Mouse (Mus musculus) heart, postnatal 0 days (tissue): Measurements from ENCODE around the gene Slc25a44. TPM values are rescaled to one million over a fixed set of nuclear protein-coding genes. Genes with fewer than 3 reads are reported as not detected.

ENCODE experiments used
- ATAC-seq: fragments of 200-750 bp; cut with Nextera tagmentation; 2 replicates; pipeline ENCODE4 v1.8.0; 2017; ENCODE audit warnings: low read depth, moderate number of reproducible peaks, moderate library complexity; ENCODE audit not compliant: insufficient read depth
- DNase-seq: peaks from one replicate; pipeline ENCODE4 v3.0.0-alpha.2; 2016; ENCODE audit warnings: low spot score
- H3K27ac ChIP-seq: fragments of 300-500 bp; sonication (generic); 2 replicates; pipeline ENCODE4 v1.5.1; 2014; ENCODE audit warnings: low read depth, mild to moderate bottlenecking
- H3K27me3 ChIP-seq: fragments of 300-500 bp; sonication (generic); 2 replicates; pipeline ENCODE4 v1.6.1; 2014; ENCODE audit warnings: low read length, mixed read lengths; ENCODE audit not compliant: control insufficient read depth, insufficient read depth
- H3K36me3 ChIP-seq: fragments of 300-500 bp; sonication (generic); replicated peaks from 2 replicates; pipeline ENCODE4 v1.6.1; 2014; ENCODE audit warnings: low read length, mixed read lengths; ENCODE audit not compliant: control insufficient read depth, insufficient read depth
- H3K4me1 ChIP-seq: fragments of 300-500 bp; sonication (generic); 2 replicates; pipeline ENCODE4 v1.6.1; 2014; ENCODE audit warnings: antibody characterized with exemption; ENCODE audit not compliant: control insufficient read depth, insufficient read depth
- H3K4me2 ChIP-seq: fragments of 300-500 bp; sonication (generic); 2 replicates; pipeline ENCODE4 v1.6.1; 2014; ENCODE audit warnings: low read depth, mild to moderate bottlenecking, low read length, moderate library complexity
- H3K4me3 ChIP-seq: fragments of 300-500 bp; sonication (generic); 2 replicates; pipeline ENCODE4 v1.5.1; 2014; ENCODE audit warnings: low read depth, low read length
- H3K9ac ChIP-seq: fragments of 300-500 bp; sonication (generic); replicated peaks from 2 replicates; pipeline ENCODE4 v1.6.1; 2014; ENCODE audit warnings: low read depth, low read length, mixed read lengths
- H3K9me3 ChIP-seq: fragments of 300-500 bp; sonication (generic); replicated peaks from 2 replicates; pipeline ENCODE4 v1.6.1; 2016; ENCODE audit warnings: low read length; ENCODE audit not compliant: control insufficient read depth
- CTCF ChIP-seq: IDR thresholded peaks from 2 replicates; pipeline ENCODE4 v1.5.1; 2016; ENCODE audit warnings: antibody characterized with exemption, control low read depth, low read depth
- EP300 ChIP-seq: IDR thresholded peaks from 2 replicates; pipeline ENCODE4 v1.6.1; 2016; ENCODE audit warnings: antibody characterized with exemption, low read depth
- WGBS: fragments of 180-500 bp; shearing (Covaris S2); extraction: QIAGEN DNeasy Blood & Tissue Kit; methylation state at CpG from one replicate; pipeline ENCODE4 v1.1.7; 2014; 5-methylcytosine and 5-hydroxymethylcytosine counted together
- microRNA-seq: library from miRNA; unstranded; fragments of <30 nt; microRNA quantifications from one replicate; pipeline ENCODE4, GENCODE M21; 2016
- polyA plus RNA-seq: library from polyadenylated mRNA; unstranded; fragments of >200 nt; fragmentation: Nextera tagmentation; extraction: Ambion mirVana; gene quantifications from 2 replicates; pipeline ENCODE4 v1.2.1, GENCODE M21; 2015
- total RNA-seq: library from RNA; depleted of rRNA; stranded (reverse); fragments of >200 nt; gene quantifications from 2 replicates; pipeline ENCODE4 v1.2.3, GENCODE M21; 2014; ENCODE audit warnings: low replicate concordance; rRNA removed

The Slc25a44 gene
- total and polyA plus RNA-seq, 2 experiments from 2014 or later: 9.6 to 17.2 TPM

DNA sequence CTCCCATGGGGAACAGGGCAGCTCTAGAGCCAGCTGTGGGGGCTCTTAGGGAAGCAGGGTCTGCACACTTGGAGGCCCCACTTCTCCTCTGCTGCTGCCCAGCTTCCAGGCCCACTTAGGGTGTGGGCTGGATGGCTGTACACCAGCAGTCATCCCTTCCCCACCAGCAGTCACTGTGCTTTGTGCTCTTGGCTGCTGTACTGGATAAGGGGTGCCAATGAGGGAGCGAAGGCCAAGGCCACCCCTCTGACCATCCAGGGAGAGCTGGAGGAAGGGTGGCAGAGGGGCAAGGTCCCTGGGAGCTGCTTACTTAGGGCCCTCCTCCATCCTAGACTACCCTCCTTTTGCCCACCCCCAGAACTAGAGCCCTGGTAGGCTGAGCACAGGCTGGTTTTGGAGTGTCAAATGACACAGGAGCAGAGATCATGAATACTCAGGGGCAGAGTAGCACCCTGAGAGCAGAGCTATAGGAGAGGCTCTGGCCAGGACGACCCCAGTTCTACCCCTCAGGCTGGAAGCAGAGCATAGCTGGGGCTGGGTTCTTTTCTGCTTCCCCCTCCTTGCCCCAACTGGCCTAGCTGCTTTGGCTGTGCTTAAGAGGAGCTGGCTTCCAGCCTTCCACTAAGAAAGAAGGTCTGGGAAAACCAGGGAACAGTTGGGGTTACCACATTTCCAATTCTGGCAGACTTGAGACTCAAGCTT lies 63.2 kb downstream of the Slc25a44 start:
- TF ChIP-seq EP300 (no peak), CTCF (no peak)
- Histone ChIP-seq H3K9me3 (no peaks in the 10 kb centered on the region), H3K4me2 (no peak overlapping the region), H3K4me3 (no peak overlapping the region), H3K36me3 (peaks cover 58% of the 10 kb centered on the region), H3K27me3 (peaks cover 10% of the 10 kb centered on the region), H3K27ac (no peak overlapping the region), H3K9ac (no peak overlapping the region), H3K4me1 (no peaks in the 10 kb centered on the region; the same call in 1 of the 2 replicates)
- WGBS: 78% methylated on average over 2 of the region's 2 CpGs
- no peak for ATAC-seq
- no peak for DNase-seq

DNA sequence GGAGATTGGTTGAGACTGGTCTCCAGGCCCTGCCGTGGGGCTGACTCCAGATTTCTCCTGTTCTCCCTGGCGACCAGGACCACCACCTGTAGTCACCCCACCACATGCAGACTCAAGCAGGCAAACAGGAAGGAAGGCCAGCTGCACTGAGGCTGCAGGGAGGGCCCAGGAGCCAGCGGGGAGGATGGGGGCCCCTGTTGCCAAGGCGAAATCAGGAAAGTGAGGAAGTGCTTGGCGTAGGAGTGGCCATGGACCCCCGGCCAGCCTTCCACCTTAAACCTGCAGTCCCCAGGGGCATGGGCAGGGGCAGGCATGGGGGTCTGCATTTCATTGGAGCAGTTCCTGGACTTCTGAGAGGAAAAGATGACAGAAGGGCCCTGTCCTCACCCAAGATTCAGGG lies 63.8 kb downstream of the Slc25a44 start:
- Histone ChIP-seq H3K36me3 (peaks cover 65% of the 10 kb centered on the region), H3K9me3 (no peaks in the 10 kb centered on the region), H3K9ac (no peak overlapping the region; the same call in 1 of the 2 replicates), H3K27me3 (peaks cover 9% of the 10 kb centered on the region), H3K27ac (no peak overlapping the region), H3K4me1 (no peaks in the 10 kb centered on the region; the same call in 1 of the 2 replicates), H3K4me3 (no peak overlapping the region), H3K4me2 (no peak overlapping the region)
- no peak for ATAC-seq
- TF ChIP-seq CTCF (no peak), EP300 (no peak)
- whole genome bisulfite sequencing: 62% methylated on average over 6 of the region's 6 CpGs
- DNase-seq: no peak

Small RNAs within 50 kb of the gene (microRNA-seq; reads per million reads assigned to microRNA genes)
- not detected for gene Mir7011

Other genes with a start within 250 kb of the Slc25a44 start
- 0.19 TPM in 1 of 2 replicates, not detected in the other for gene Rhbg, start 170.4 kb downstream of the Slc25a44 start, total RNA-seq
- gene Rhbg, start 170.4 kb downstream of the Slc25a44 start, polyA plus RNA-seq: not detected in 2 replicates
- gene Gm38392, start 137.9 kb downstream of the Slc25a44 start, total RNA-seq: not detected in 2 replicates
- 0.16 TPM in 1 of 2 replicates, not detected in the other for gene Gm38392, start 137.9 kb downstream of the Slc25a44 start, polyA plus RNA-seq
- 21.5 and 30.3 TPM in 2 replicates for gene Tsacc, start 128.1 kb downstream of the Slc25a44 start, total RNA-seq
- gene Tsacc, start 128.1 kb downstream of the Slc25a44 start, polyA plus RNA-seq: 14.3 and 16.7 TPM in 2 replicates
- gene Cct3, start 128.0 kb downstream of the Slc25a44 start, total RNA-seq: 187 and 208 TPM in 2 replicates
- 254 and 256 TPM in 2 replicates for gene Cct3, start 128.0 kb downstream of the Slc25a44 start, polyA plus RNA-seq
- gene Glmp, start 100.1 kb downstream of the Slc25a44 start, total RNA-seq: 75.1 and 156 TPM in 2 replicates
- gene Glmp, start 100.1 kb downstream of the Slc25a44 start, polyA plus RNA-seq: 129 and 143 TPM in 2 replicates
- 0.27 and 3.7 TPM in 2 replicates for gene Tmem79, start 89.0 kb downstream of the Slc25a44 start, total RNA-seq
- 1.3 and 1.6 TPM in 2 replicates for gene Tmem79, start 89.0 kb downstream of the Slc25a44 start, polyA plus RNA-seq
- 54.3 and 60.8 TPM in 2 replicates for gene Smg5, start 88.9 kb downstream of the Slc25a44 start, total RNA-seq
- 25.1 TPM in 2 replicates for gene Smg5, start 88.9 kb downstream of the Slc25a44 start, polyA plus RNA-seq
- gene Paqr6, start 60.6 kb downstream of the Slc25a44 start, total RNA-seq: not detected in 2 replicates
- 1.2 and 1.7 TPM in 2 replicates for gene Paqr6, start 60.6 kb downstream of the Slc25a44 start, polyA plus RNA-seq
- not detected in 2 replicates for gene Bglap3, start 52.4 kb downstream of the Slc25a44 start, total RNA-seq
- not detected in 2 replicates for gene Bglap3, start 52.4 kb downstream of the Slc25a44 start, polyA plus RNA-seq
- gene Bglap2, start 46.4 kb downstream of the Slc25a44 start, total RNA-seq: not detected in 2 replicates
- not detected in 2 replicates for gene Bglap2, start 46.4 kb downstream of the Slc25a44 start, polyA plus RNA-seq
- not detected in 2 replicates for gene Bglap, start 40.7 kb downstream of the Slc25a44 start, total RNA-seq
- not detected in 2 replicates for gene Bglap, start 40.7 kb downstream of the Slc25a44 start, polyA plus RNA-seq
- 86.0 and 116 TPM in 2 replicates for gene Pmf1, start 14.8 kb downstream of the Slc25a44 start, total RNA-seq
- 62.9 and 65.8 TPM in 2 replicates for gene Pmf1, start 14.8 kb downstream of the Slc25a44 start, polyA plus RNA-seq
- 2.0 and 2.1 TPM in 2 replicates for gene Sema4a, start 36.0 kb upstream of the Slc25a44 start, total RNA-seq
- gene Sema4a, start 36.0 kb upstream of the Slc25a44 start, polyA plus RNA-seq: 0.93 and 1.0 TPM in 2 replicates
- 156 and 210 TPM in 2 replicates for gene Lmna, start 84.8 kb upstream of the Slc25a44 start, total RNA-seq
- gene Lmna, start 84.8 kb upstream of the Slc25a44 start, polyA plus RNA-seq: 109 and 122 TPM in 2 replicates
- gene Mex3a, start 107.3 kb upstream of the Slc25a44 start, total RNA-seq: 6.0 and 9.7 TPM in 2 replicates
- 2.6 and 2.7 TPM in 2 replicates for gene Mex3a, start 107.3 kb upstream of the Slc25a44 start, polyA plus RNA-seq
- 0.39 and 2.5 TPM in 2 replicates for gene Rab25, start 123.2 kb upstream of the Slc25a44 start, total RNA-seq
- gene Rab25, start 123.2 kb upstream of the Slc25a44 start, polyA plus RNA-seq: 0.16 TPM in 1 of 2 replicates, not detected in the other
- 3.6 and 34.6 TPM in 2 replicates for gene Lamtor2, start 127.9 kb upstream of the Slc25a44 start, total RNA-seq
- gene Lamtor2, start 127.9 kb upstream of the Slc25a44 start, polyA plus RNA-seq: 131 and 136 TPM in 2 replicates
- 74.9 and 82.4 TPM in 2 replicates for gene Ubqln4, start 128.6 kb upstream of the Slc25a44 start, total RNA-seq
- gene Ubqln4, start 128.6 kb upstream of the Slc25a44 start, polyA plus RNA-seq: 18.3 and 19.0 TPM in 2 replicates
- gene Ssr2, start 150.7 kb upstream of the Slc25a44 start, total RNA-seq: 246 and 286 TPM in 2 replicates
- 144 and 146 TPM in 2 replicates for gene Ssr2, start 150.7 kb upstream of the Slc25a44 start, polyA plus RNA-seq
- 81.1 and 146 TPM in 2 replicates for gene Arhgef2, start 180.8 kb upstream of the Slc25a44 start, total RNA-seq
- gene Arhgef2, start 180.8 kb upstream of the Slc25a44 start, polyA plus RNA-seq: 52.2 and 56.1 TPM in 2 replicates
- gene Rxfp4, start 228.0 kb upstream of the Slc25a44 start, total RNA-seq: not detected in 2 replicates
- gene Rxfp4, start 228.0 kb upstream of the Slc25a44 start, polyA plus RNA-seq: not detected in 2 replicates